Mouse (Mus musculus) kidney, postnatal 0 days (tissue): ENCODE measurements around the gene Il17rb. TPM values are rescaled to one million over a fixed set of nuclear protein-coding genes. Genes with fewer than 3 reads are reported as not detected.

Experiments
- ATAC-seq: fragments of 200-750 bp; cut with Nextera tagmentation; replicated peaks from 2 replicates; pipeline ENCODE4 v1.8.0; 2017; ENCODE audit warnings: low read depth, moderate number of reproducible peaks, moderate TSS enrichment, moderate library complexity; ENCODE audit not compliant: low FRiP score
- DNase-seq: peaks from one replicate; pipeline ENCODE4 v3.0.0-alpha.2; 2016; ENCODE audit warnings: low spot score
- H3K27ac ChIP-seq: fragments of 300-500 bp; sonication (generic); 2 replicates; pipeline ENCODE4 v1.5.1; 2014; ENCODE audit warnings: mild to moderate bottlenecking
- H3K27me3 ChIP-seq: fragments of 300-500 bp; sonication (generic); 2 replicates; pipeline ENCODE4 v1.6.1; 2014; ENCODE audit warnings: low read length, mixed read lengths; ENCODE audit not compliant: insufficient read depth
- H3K36me3 ChIP-seq: fragments of 300-500 bp; sonication (generic); 2 replicates; pipeline ENCODE4 v1.6.1; 2014; ENCODE audit warnings: low read length, mixed read lengths; ENCODE audit not compliant: insufficient read depth
- H3K4me1 ChIP-seq: fragments of 300-500 bp; sonication (generic); replicated peaks from 2 replicates; pipeline ENCODE4 v1.6.1; 2014; ENCODE audit warnings: antibody characterized with exemption, low read length, mixed read lengths; ENCODE audit not compliant: insufficient read depth
- H3K4me2 ChIP-seq: fragments of 300-500 bp; sonication (generic); 2 replicates; pipeline ENCODE4 v1.6.1; 2014; ENCODE audit warnings: mild to moderate bottlenecking, low read length, moderate library complexity, mixed read lengths
- H3K4me3 ChIP-seq: fragments of 300-500 bp; sonication (generic); replicated peaks from 2 replicates; pipeline ENCODE4 v1.5.1; 2014; ENCODE audit warnings: low read depth, low read length
- H3K9ac ChIP-seq: fragments of 300-500 bp; sonication (generic); 2 replicates; pipeline ENCODE4 v1.6.1; 2014; ENCODE audit warnings: low read depth, low read length
- H3K9me3 ChIP-seq: fragments of 300-500 bp; sonication (generic); replicated peaks from 2 replicates; pipeline ENCODE4 v1.6.1; 2016; ENCODE audit warnings: low read length, inconsistent platforms, mixed read lengths
- CTCF ChIP-seq: IDR thresholded peaks from 2 replicates; pipeline ENCODE4 v1.5.1; 2016; ENCODE audit warnings: antibody characterized with exemption, low read depth, mild to moderate bottlenecking, moderate library complexity
- WGBS: fragments of 180-500 bp; shearing (Covaris S2); extraction: QIAGEN DNeasy Blood & Tissue Kit; methylation state at CpG from one replicate; pipeline ENCODE4 v1.1.7; 2014; 5-methylcytosine and 5-hydroxymethylcytosine counted together
- microRNA-seq: library from miRNA; unstranded; fragments of <30 nt; microRNA quantifications from one replicate; pipeline ENCODE4, GENCODE M21; 2016
- polyA plus RNA-seq: library from polyadenylated mRNA; unstranded; fragments of >200 nt; fragmentation: Nextera tagmentation; extraction: Ambion mirVana; gene quantifications from 2 replicates; pipeline ENCODE4 v1.2.1, GENCODE M21; 2015

Gene Il17rb
- polyA plus RNA-seq, 1 experiment from 2014 or later: 1.9 TPM

GRCm38 (mm10) chr14:29950805-29951204, 57.9 kb downstream of the Il17rb start:
- WGBS: 70% methylated on average over 4 of the region's 4 CpGs
- no peaks in the 10 kb centered on the region for H3K36me3 ChIP-seq
- H3K4me2 ChIP-seq: no peak overlapping the region
- no peak for ATAC-seq
- H3K9ac ChIP-seq: no peak overlapping the region
- TF ChIP-seq CTCF: no peak
- H3K4me1 ChIP-seq: no peaks in the 10 kb centered on the region
- H3K27me3 ChIP-seq: no peaks in the 10 kb centered on the region
- no peak overlapping the region for H3K4me3 ChIP-seq
- no peak overlapping the region for H3K27ac ChIP-seq
- H3K9me3 ChIP-seq: no peaks in the 10 kb centered on the region
- no peak for DNase-seq

GRCm38 (mm10) chr14:29946761-29947309, 61.9 kb downstream of the Il17rb start:
- H3K27me3 ChIP-seq: no peaks in the 10 kb centered on the region
- 73% methylated on average over 5 of the region's 5 CpGs for WGBS
- H3K9me3 ChIP-seq: no peaks in the 10 kb centered on the region
- H3K27ac ChIP-seq: no peak overlapping the region
- no peaks in the 10 kb centered on the region for H3K36me3 ChIP-seq
- no peak for DNase-seq
- no peak for ATAC-seq
- H3K9ac ChIP-seq: no peak overlapping the region
- no peak overlapping the region for H3K4me3 ChIP-seq
- no peak overlapping the region for H3K4me2 ChIP-seq
- no peaks in the 10 kb centered on the region for H3K4me1 ChIP-seq
- TF ChIP-seq CTCF: peak; percentile 17; the same call in 1 of the 2 replicates

Small RNA genes lying within 50 kb of the gene (microRNA-seq; reads per million reads assigned to microRNA genes)
- gene Mir6947: not detected

Other genes with a start within 250 kb of the Il17rb start
- gene Selenok, start 40.6 kb downstream of the Il17rb start, polyA plus RNA-seq: 329 and 334 TPM in 2 replicates
- gene Actr8, start 30.6 kb downstream of the Il17rb start, polyA plus RNA-seq: 49.4 and 51.5 TPM in 2 replicates
- 4.1 and 4.3 TPM in 2 replicates for gene Chdh, start 127 bp upstream of the Il17rb start, polyA plus RNA-seq